Mouse (Mus musculus): ENCODE measurements at regions not wholly inside any gene's neighbourhood (a gene's known extent, or its start where the extent isn't known, plus 50 kb on each side); places are given as distances from the start of the nearest gene placed in this dataset.

DNA sequence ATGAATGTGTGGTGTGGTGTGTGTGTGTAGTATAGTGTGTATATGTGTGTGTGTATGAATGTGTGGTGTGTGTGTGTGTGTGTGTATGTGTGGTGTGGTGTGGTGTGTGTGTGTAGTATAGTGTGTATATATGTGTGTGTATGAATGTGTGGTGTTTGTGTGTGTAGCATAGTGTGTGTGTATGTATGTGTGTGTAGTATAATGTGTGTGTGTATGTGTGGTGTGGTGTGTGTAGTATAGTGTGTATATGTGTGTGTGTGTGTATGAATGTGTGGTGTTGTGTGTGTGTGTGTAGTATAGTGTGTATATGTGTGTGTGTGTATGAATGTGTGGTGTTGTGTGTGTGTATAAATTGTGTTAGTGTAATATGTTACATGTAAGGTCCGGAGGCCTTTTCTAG, 600.5 kb upstream of the Auts2 start:
- no peak overlapping the region for H3K4me3 ChIP-seq (ENCODE audit: low read length)
- H3K9ac ChIP-seq (replicated peaks; ENCODE audit: low read length): no peak overlapping the region
- H3K36me3 ChIP-seq (ENCODE audit: insufficient read depth, low read length): no peaks in the 10 kb centered on the region
- DNase-seq (ENCODE audit: low spot score) (no peak), ATAC-seq (no peak)
- no peaks in the 10 kb centered on the region for H3K9me3 ChIP-seq (ENCODE audit: low read length)
- H3K27ac ChIP-seq: no peak overlapping the region
- no peak overlapping the region for H3K4me2 ChIP-seq (ENCODE audit: low read depth, low read length)
- TF ChIP-seq CTCF (IDR thresholded peaks at IDR 0.05; ENCODE audit: low read depth): no peak
- 100% methylated on average over 1 of the region's 1 CpGs for WGBS
- H3K4me1 ChIP-seq (ENCODE audit: insufficient read depth, low read length): no peaks in the 10 kb centered on the region
- H3K27me3 ChIP-seq (ENCODE audit: insufficient read depth, low read length): no peaks in the 10 kb centered on the region

DNA sequence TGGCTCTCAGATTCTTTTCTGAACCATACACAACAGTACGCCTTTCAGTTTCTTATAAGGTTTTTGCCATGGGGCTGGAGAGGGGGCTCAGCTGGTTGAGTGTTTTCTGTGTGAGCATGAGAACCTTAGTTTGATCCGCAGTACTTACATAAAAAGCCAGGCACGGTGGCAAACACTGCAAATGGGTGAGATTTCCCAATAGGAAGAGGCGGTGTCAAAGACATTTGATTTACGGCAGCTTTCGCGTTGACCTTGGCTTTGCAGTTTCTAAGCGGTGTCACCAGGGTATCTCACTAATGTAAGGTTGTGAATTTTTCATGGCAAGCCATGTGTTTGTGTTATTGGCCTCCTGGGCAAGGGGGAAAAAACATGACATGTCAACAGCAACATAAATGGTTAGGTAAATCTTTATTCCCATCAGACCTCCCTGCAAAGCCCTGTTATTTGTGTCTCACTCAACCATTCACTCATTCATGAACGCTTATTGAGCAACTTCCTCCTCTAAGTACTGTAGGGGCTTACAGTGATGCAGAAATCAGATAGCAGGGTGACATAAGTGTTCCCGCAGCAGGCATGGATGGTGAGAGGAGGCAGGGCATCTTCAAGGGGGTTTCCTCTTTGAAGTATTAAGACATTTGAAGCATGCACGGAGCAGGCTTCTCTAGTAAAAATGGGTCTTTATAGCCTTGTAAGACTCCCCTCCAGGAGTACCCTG, 599.4 kb upstream of the Auts2 start:
- TF ChIP-seq CTCF (IDR thresholded peaks at IDR 0.05; ENCODE audit: low read depth): no peak
- Histone ChIP-seq H3K4me3 (ENCODE audit: low read length) (no peak overlapping the region), H3K4me2 (ENCODE audit: low read depth, low read length) (no peak overlapping the region), H3K27me3 (ENCODE audit: insufficient read depth, low read length) (no peaks in the 10 kb centered on the region), H3K36me3 (ENCODE audit: insufficient read depth, low read length) (no peaks in the 10 kb centered on the region), H3K9me3 (ENCODE audit: low read length) (no peaks in the 10 kb centered on the region), H3K27ac (no peak overlapping the region), H3K4me1 (ENCODE audit: insufficient read depth, low read length) (no peaks in the 10 kb centered on the region), H3K9ac (replicated peaks; ENCODE audit: low read length) (no peak overlapping the region)
- whole genome bisulfite sequencing: 70% methylated on average over 11 of the region's 11 CpGs
- ATAC-seq (no peak), DNase-seq (ENCODE audit: low spot score) (peak; percentile 11)

DNA sequence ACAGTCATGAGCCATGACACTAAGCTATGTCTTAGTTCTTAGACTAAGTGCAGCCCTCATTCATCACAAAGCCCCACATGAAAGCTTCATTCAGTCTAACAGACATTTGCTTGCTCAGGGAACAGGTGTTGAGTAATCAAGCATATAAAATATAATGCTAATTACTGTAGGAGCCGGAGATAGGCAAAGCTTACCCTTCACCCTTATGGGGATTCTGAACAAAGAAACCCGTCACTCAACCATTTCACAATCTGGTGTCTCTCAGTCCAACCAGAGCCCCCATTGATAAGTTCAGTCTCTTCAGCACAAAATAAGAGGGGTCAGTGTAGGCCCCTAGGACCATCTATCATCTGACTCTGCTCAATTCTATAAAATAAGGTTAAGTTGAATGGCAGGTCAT, 587.9 kb upstream of the Auts2 start:
- Histone ChIP-seq H3K4me2 (ENCODE audit: low read depth, low read length) (no peak overlapping the region), H3K36me3 (ENCODE audit: insufficient read depth, low read length) (no peaks in the 10 kb centered on the region), H3K4me3 (ENCODE audit: low read length) (no peak overlapping the region), H3K9me3 (ENCODE audit: low read length) (no peaks in the 10 kb centered on the region), H3K9ac (replicated peaks; ENCODE audit: low read length) (no peak overlapping the region), H3K27me3 (ENCODE audit: insufficient read depth, low read length) (no peaks in the 10 kb centered on the region), H3K4me1 (ENCODE audit: insufficient read depth, low read length) (no peaks in the 10 kb centered on the region), H3K27ac (no peak overlapping the region)
- WGBS: 34% methylated on average over 2 of the region's 2 CpGs
- TF ChIP-seq CTCF (IDR thresholded peaks at IDR 0.05; ENCODE audit: low read depth): no peak
- ATAC-seq (no peak), DNase-seq (ENCODE audit: low spot score) (peak; percentile 49)

DNA sequence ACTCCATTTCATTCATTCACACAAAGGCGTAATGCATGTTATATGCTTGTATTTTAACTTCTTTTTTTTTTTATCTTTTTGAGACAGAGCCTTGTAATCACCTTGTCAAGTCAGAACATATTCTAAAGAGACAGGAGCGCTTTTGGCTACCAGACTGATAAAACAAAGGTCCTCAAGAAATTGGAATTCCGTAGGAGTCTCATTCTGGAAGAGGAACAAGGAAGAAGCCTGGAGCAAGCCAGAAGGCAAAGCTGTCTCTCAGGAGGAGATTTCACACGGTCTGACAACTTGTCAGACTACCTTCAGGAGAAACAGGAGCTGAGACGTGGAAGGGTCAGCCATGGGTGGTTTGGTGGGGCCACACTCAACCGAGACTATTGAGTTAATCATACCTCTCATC, 587.2 kb upstream of the Auts2 start:
- no peaks in the 10 kb centered on the region for H3K9me3 ChIP-seq (ENCODE audit: low read length)
- H3K4me2 ChIP-seq (ENCODE audit: low read depth, low read length): no peak overlapping the region
- WGBS: 55% methylated on average over 6 of the region's 6 CpGs
- no peak for TF ChIP-seq CTCF (IDR thresholded peaks at IDR 0.05; ENCODE audit: low read depth)
- H3K27me3 ChIP-seq (ENCODE audit: insufficient read depth, low read length): no peaks in the 10 kb centered on the region
- H3K4me1 ChIP-seq (ENCODE audit: insufficient read depth, low read length): no peaks in the 10 kb centered on the region
- no peak for DNase-seq (ENCODE audit: low spot score)
- ATAC-seq: no peak
- H3K36me3 ChIP-seq (ENCODE audit: insufficient read depth, low read length): no peaks in the 10 kb centered on the region
- H3K27ac ChIP-seq: no peak overlapping the region
- H3K4me3 ChIP-seq (ENCODE audit: low read length): no peak overlapping the region
- H3K9ac ChIP-seq (replicated peaks; ENCODE audit: low read length): no peak overlapping the region

DNA sequence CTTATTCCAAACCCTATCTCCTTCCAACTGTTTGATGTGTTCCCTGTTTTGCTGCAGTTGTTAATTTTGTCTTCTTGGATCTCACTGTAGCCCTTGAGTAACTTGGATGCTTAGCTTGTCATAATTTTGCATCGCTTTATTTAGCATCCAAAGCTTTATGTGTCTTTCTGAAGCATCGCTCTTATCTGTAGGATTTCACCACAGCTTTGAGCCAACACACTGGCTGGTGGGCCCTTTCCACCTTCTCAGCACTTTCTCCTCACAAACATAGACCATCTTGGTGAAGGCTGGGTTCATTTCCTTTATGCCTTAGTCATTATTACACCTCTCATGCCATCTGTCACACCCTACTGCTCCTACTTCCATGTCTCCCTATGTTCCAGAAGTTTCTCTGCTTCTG, 581.1 kb upstream of the Auts2 start:
- H3K4me1 ChIP-seq (ENCODE audit: insufficient read depth, low read length): no peaks in the 10 kb centered on the region
- 91% methylated on average over 2 of the region's 2 CpGs for WGBS
- H3K27me3 ChIP-seq (ENCODE audit: insufficient read depth, low read length): no peaks in the 10 kb centered on the region
- DNase-seq (ENCODE audit: low spot score) (no peak), ATAC-seq (no peak)
- H3K4me2 ChIP-seq (ENCODE audit: low read depth, low read length): no peak overlapping the region
- no peak for TF ChIP-seq CTCF (IDR thresholded peaks at IDR 0.05; ENCODE audit: low read depth)
- H3K4me3 ChIP-seq (ENCODE audit: low read length): no peak overlapping the region
- H3K9ac ChIP-seq (replicated peaks; ENCODE audit: low read length): no peak overlapping the region
- no peaks in the 10 kb centered on the region for H3K9me3 ChIP-seq (ENCODE audit: low read length)
- no peaks in the 10 kb centered on the region for H3K36me3 ChIP-seq (ENCODE audit: insufficient read depth, low read length)
- H3K27ac ChIP-seq: no peak overlapping the region

DNA sequence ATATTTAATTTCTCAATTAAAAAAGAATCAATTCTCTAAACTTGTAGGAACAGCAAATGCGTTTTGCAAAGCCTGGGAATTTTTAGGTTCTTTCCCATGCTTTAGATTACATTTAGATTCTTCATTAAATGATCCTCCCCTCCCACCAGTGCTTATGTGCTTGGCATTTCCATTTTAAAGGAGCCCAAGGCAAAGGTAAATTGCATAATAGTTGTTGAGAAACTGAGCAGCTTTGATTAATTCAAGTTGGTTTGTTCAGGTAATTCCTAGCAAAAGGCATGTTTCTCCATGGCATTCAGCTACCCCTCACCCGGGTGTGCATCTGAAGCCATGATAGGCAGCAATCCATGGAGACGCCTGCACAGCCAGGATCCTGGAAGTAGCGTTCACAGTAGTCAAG, 570.8 kb upstream of the Auts2 start:
- Histone ChIP-seq H3K27me3 (ENCODE audit: insufficient read depth, low read length) (no peaks in the 10 kb centered on the region), H3K9me3 (ENCODE audit: low read length) (no peaks in the 10 kb centered on the region), H3K4me3 (ENCODE audit: low read length) (no peak overlapping the region), H3K36me3 (ENCODE audit: insufficient read depth, low read length) (no peaks in the 10 kb centered on the region), H3K27ac (no peak overlapping the region), H3K4me2 (ENCODE audit: low read depth, low read length) (no peak overlapping the region), H3K9ac (replicated peaks; ENCODE audit: low read length) (no peak overlapping the region), H3K4me1 (ENCODE audit: insufficient read depth, low read length) (no peaks in the 10 kb centered on the region)
- DNase-seq (ENCODE audit: low spot score): no peak
- TF ChIP-seq CTCF (IDR thresholded peaks at IDR 0.05; ENCODE audit: low read depth): no peak
- 82% methylated on average over 4 of the region's 4 CpGs for WGBS
- ATAC-seq: no peak

DNA sequence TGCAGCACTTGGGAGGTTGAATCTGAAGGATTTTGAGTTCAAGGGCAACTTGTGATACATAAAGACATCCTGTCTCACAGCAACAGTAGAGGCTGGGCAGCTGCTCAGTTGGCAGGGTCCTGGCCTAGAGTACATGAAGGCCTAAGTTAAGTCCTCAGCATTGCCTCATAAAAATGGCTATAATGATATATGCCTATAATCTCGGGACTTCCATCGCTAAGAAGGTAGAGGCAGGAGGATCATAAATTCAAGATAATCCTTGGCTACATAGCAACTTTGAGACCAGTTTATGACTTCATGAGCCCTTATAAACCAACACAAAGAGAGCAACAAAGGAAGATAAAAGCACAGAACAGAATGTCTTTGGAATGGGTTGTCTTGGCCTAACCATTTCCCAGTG, 570.0 kb upstream of the Auts2 start:
- H3K9ac ChIP-seq (replicated peaks; ENCODE audit: low read length): no peak overlapping the region
- ATAC-seq: no peak
- no peaks in the 10 kb centered on the region for H3K9me3 ChIP-seq (ENCODE audit: low read length)

More for the DNA sequence above, 570.0 kb upstream of the Auts2 start:
- Histone ChIP-seq H3K4me2 (ENCODE audit: low read depth, low read length) (no peak overlapping the region), H3K4me1 (ENCODE audit: insufficient read depth, low read length) (no peaks in the 10 kb centered on the region), H3K36me3 (ENCODE audit: insufficient read depth, low read length) (no peaks in the 10 kb centered on the region), H3K4me3 (ENCODE audit: low read length) (no peak overlapping the region), H3K27ac (no peak overlapping the region), H3K27me3 (ENCODE audit: insufficient read depth, low read length) (no peaks in the 10 kb centered on the region)
- TF ChIP-seq CTCF (IDR thresholded peaks at IDR 0.05; ENCODE audit: low read depth): no peak
- DNase-seq (ENCODE audit: low spot score): no peak
- WGBS: 93% methylated on average over 2 of the region's 2 CpGs
